Mouse (Mus musculus): ENCODE data around the gene Slc25a31. TPM values are rescaled to one million over a fixed set of nuclear protein-coding genes. Genes with fewer than 3 reads are reported as not detected.

Gene Slc25a31
- polyA plus RNA-seq, 1 experiment, result 0.11 TPM

GRCm38 (mm10) chr3:40738381-40738912, 29.8 kb downstream of the Slc25a31 start:
- no peak for DNase-seq (ENCODE audit: low spot score)

- no peak for DNase-seq (ENCODE audit: low spot score)
Observed at GRCm38 (mm10) chr3:40744024-40744835, 35.6 kb downstream of the Slc25a31 start, which contains the start of gene Hspa4l. Gene Hspa4l, plus strand, starts transcription at chr3:40744495.

GRCm38 (mm10) chr3:40744836-40745660, 36.4 kb downstream of the Slc25a31 start:
- peak; percentile 95 for DNase-seq (ENCODE audit: low spot score)

- no peak for DNase-seq (ENCODE audit: low spot score)
Observed at GRCm38 (mm10) chr3:40745661-40746547, 37.2 kb downstream of the Slc25a31 start.

- DNase-seq (ENCODE audit: low spot score), result no peak
Observed at GRCm38 (mm10) chr3:40760746-40761145, 52.1 kb downstream of the Slc25a31 start.

- DNase-seq (ENCODE audit: low spot score), result no peak
Observed at GRCm38 (mm10) chr3:40761312-40761711, 52.7 kb downstream of the Slc25a31 start.

Other genes starting within 250 kb of the Slc25a31 start
- 2.7 and 3.2 TPM in 2 replicates for gene Intu, start 177.6 kb upstream of the Slc25a31 start, polyA plus RNA-seq (2012; rRNA removed)
- 7.1 and 9.9 TPM in 2 replicates for gene Hspa4l, start 35.6 kb downstream of the Slc25a31 start, polyA plus RNA-seq (2012; rRNA removed)
- gene Plk4, start 91.2 kb downstream of the Slc25a31 start, polyA plus RNA-seq (2012; rRNA removed), result 3.0 and 3.2 TPM in 2 replicates
- gene Mfsd8, start 138.0 kb downstream of the Slc25a31 start, polyA plus RNA-seq (2012; rRNA removed), result 9.3 and 9.8 TPM in 2 replicates
- 5.1 and 5.5 TPM in 2 replicates for gene Abhd18, start 138.1 kb downstream of the Slc25a31 start, polyA plus RNA-seq (2012; rRNA removed)
- 0.06 and 0.15 TPM in 2 replicates for gene 1700034I23Rik, start 193.7 kb downstream of the Slc25a31 start, polyA plus RNA-seq (2012; rRNA removed)
- gene Larp1b, start 241.0 kb downstream of the Slc25a31 start, polyA plus RNA-seq (2012; rRNA removed), result 25.2 and 25.7 TPM in 2 replicates

Data from urinary bladder, adult 2 months (tissue).